Mouse (Mus musculus): ENCODE measurements around the gene Nol3. TPM values are rescaled to one million over a fixed set of nuclear protein-coding genes. Genes with fewer than 3 reads are reported as not detected.

The Nol3 gene
- polyA plus RNA-seq, 1 experiment = 10.4 TPM

- 6% methylated on average over 55 of the region's 55 CpGs for WGBS
- TF ChIP-seq POLR2A (IDR thresholded peaks at IDR 0.05; ENCODE audit: borderline replicate concordance, insufficient read depth, low read length) = no peak
- no peak for TF ChIP-seq CTCF (IDR thresholded peaks at IDR 0.05; ENCODE audit: borderline replicate concordance, insufficient read depth, low read depth, low read length)
- H3K27ac ChIP-seq (ENCODE audit: insufficient read depth, low read length) = no peak overlapping the region
- no peaks in the 10 kb centered on the region for H3K4me1 ChIP-seq (ENCODE audit: control insufficient read depth, insufficient read depth, low read length)
- H3K4me3 ChIP-seq (replicated peaks; ENCODE audit: insufficient read depth, low read depth, low read length) = peak overlapping the region; percentile 49
- H3K27me3 ChIP-seq (ENCODE audit: control insufficient read depth, insufficient read depth, low read length) = no peaks in the 10 kb centered on the region
- DNase-seq = peak in 1 of 2 experiments; percentile 36
Measured at GRCm38 (mm10) chr8:105258911-105259720, 16.8 kb upstream of the Nol3 start.

GRCm38 (mm10) chr8:105259721-105260320, 16.1 kb upstream of the Nol3 start:
- DNase-seq = peak; percentile 64 to 76
- Histone ChIP-seq H3K4me3 (replicated peaks; ENCODE audit: insufficient read depth, low read depth, low read length) (peak overlapping the region; percentile 49), H3K27me3 (ENCODE audit: control insufficient read depth, insufficient read depth, low read length) (no peaks in the 10 kb centered on the region)

DNA sequence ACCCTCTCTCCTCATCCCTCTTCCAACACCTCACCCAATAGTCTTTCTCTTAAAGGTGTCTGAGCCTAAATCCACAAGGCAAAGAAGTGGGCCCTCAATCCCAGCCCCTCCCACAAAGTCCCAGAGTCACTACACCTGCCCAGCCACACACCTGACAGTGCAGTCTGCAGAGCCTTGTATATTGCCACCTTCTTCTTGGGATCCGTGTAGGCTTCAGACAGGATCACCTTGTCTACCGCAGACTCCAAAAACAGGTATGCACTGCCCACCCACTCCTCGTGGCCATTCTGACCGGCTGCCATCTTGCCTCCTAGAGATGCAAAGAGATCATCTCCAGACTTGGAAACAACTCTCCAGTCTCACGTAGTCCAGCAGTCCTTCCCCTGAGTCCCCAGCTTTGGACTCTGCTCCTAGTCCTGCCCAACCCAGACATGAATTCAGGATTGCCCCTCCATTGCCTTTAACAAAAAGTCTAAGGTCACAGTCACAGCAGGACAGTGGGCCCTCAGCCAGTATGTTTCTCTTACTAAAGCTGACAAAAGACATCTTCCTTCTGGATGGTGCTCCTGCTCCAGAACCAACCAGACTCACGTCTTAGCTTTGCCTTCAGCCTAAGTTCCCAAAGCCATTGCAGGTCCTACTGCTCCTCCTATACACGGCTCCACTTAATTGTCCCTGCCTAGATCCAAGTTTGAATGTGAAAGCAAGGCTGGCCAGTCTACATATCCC, 15.4 kb upstream of the Nol3 start:
- no peak overlapping the region for H3K4me3 ChIP-seq (replicated peaks; ENCODE audit: insufficient read depth, low read depth, low read length)
- WGBS = 83% methylated on average over 7 of the region's 7 CpGs
- DNase-seq = no peak
- TF ChIP-seq CTCF (IDR thresholded peaks at IDR 0.05; ENCODE audit: borderline replicate concordance, insufficient read depth, low read depth, low read length) = no peak
- no peak for TF ChIP-seq POLR2A (IDR thresholded peaks at IDR 0.05; ENCODE audit: borderline replicate concordance, insufficient read depth, low read length)
- no peaks in the 10 kb centered on the region for H3K4me1 ChIP-seq (ENCODE audit: control insufficient read depth, insufficient read depth, low read length)
- H3K27me3 ChIP-seq (ENCODE audit: control insufficient read depth, insufficient read depth, low read length) = no peaks in the 10 kb centered on the region
- H3K27ac ChIP-seq (ENCODE audit: insufficient read depth, low read length) = no peak overlapping the region

More at GRCm38 (mm10) chr8:105259721-105260320, 16.1 kb upstream of the Nol3 start:
- H3K27ac ChIP-seq (ENCODE audit: insufficient read depth, low read length) = no peak overlapping the region
- TF ChIP-seq POLR2A (IDR thresholded peaks at IDR 0.05; ENCODE audit: borderline replicate concordance, insufficient read depth, low read length) (no peak), CTCF (IDR thresholded peaks at IDR 0.05; ENCODE audit: borderline replicate concordance, insufficient read depth, low read depth, low read length) (peak; percentile 80)
- 6% methylated on average over 30 of the region's 30 CpGs for WGBS
- H3K4me1 ChIP-seq (ENCODE audit: control insufficient read depth, insufficient read depth, low read length) = no peaks in the 10 kb centered on the region

GRCm38 (mm10) chr8:105261326-105261980, 14.5 kb upstream of the Nol3 start:
- no peak for TF ChIP-seq CTCF (IDR thresholded peaks at IDR 0.05; ENCODE audit: borderline replicate concordance, insufficient read depth, low read depth, low read length)
- no peak for TF ChIP-seq POLR2A (IDR thresholded peaks at IDR 0.05; ENCODE audit: borderline replicate concordance, insufficient read depth, low read length)
- no peaks in the 10 kb centered on the region for H3K27me3 ChIP-seq (ENCODE audit: control insufficient read depth, insufficient read depth, low read length)
- DNase-seq = no peak
- 92% methylated on average over 12 of the region's 12 CpGs for WGBS
- no peak overlapping the region for H3K4me3 ChIP-seq (replicated peaks; ENCODE audit: insufficient read depth, low read depth, low read length)
- H3K27ac ChIP-seq (ENCODE audit: insufficient read depth, low read length) = no peak overlapping the region
- H3K4me1 ChIP-seq (ENCODE audit: control insufficient read depth, insufficient read depth, low read length) = no peaks in the 10 kb centered on the region

DNA sequence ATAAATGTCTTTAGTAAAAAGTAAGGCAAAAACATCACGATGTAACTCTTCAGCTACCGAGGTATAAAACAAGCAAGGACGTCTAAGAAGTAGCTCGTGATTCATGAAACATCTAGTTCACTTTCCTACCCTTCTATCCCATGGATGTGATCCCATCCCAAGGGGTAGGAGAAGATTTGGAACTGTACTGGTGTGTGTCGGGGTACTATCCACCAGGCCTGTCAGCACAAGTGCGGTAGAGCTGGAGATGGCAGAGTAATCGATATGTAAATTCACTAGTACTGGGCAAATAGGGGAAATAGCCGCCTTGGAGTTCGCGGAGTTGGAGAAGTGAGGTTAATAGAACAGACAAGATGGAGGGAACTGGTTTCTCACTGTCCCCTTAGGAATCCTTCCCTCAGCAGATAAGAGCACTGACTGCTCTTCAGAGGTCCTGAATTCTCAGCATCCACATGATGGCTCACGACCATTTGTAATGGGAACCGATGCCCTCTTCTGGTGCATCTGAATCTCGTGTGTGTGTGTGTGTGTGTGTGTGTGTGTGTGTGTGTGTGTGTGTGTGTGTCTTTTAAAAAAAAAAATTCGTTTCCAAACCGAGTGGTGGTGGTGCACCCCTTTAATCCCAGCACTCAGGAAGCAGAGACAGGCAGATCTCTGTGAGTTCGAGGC, 12.6 kb upstream of the Nol3 start:
- H3K27ac ChIP-seq (ENCODE audit: insufficient read depth, low read length) = no peak overlapping the region
- no peak overlapping the region for H3K4me3 ChIP-seq (replicated peaks; ENCODE audit: insufficient read depth, low read depth, low read length)
- TF ChIP-seq CTCF (IDR thresholded peaks at IDR 0.05; ENCODE audit: borderline replicate concordance, insufficient read depth, low read depth, low read length) (no peak), POLR2A (IDR thresholded peaks at IDR 0.05; ENCODE audit: borderline replicate concordance, insufficient read depth, low read length) (no peak)
- DNase-seq = no peak
- no peaks in the 10 kb centered on the region for H3K27me3 ChIP-seq (ENCODE audit: control insufficient read depth, insufficient read depth, low read length)
- 47% methylated on average over 16 of the region's 16 CpGs for WGBS
- 0 out of 2 replicates have a peak, but pooled peaks cover 3% of the 10 kb centered on the region for H3K4me1 ChIP-seq (ENCODE audit: control insufficient read depth, insufficient read depth, low read length)

- no peaks in the 10 kb centered on the region for H3K27me3 ChIP-seq (ENCODE audit: control insufficient read depth, insufficient read depth, low read length)
- WGBS = 2% methylated on average over 54 of the region's 54 CpGs
- no peak within 1 kb of the TSS for H3K27ac ChIP-seq (ENCODE audit: insufficient read depth, low read length)
- peak; percentile 65 to 70 for DNase-seq
- H3K4me1 ChIP-seq (ENCODE audit: control insufficient read depth, insufficient read depth, low read length) = 0 out of 2 replicates have a peak, but pooled peaks cover 3% of the 10 kb centered on the region
- no peak for TF ChIP-seq POLR2A (IDR thresholded peaks at IDR 0.05; ENCODE audit: borderline replicate concordance, insufficient read depth, low read length)
- no peak for TF ChIP-seq CTCF (IDR thresholded peaks at IDR 0.05; ENCODE audit: borderline replicate concordance, insufficient read depth, low read depth, low read length)
- H3K4me3 ChIP-seq (replicated peaks; ENCODE audit: insufficient read depth, low read depth, low read length) = peak within 1 kb of the TSS; percentile 72
Measured at GRCm38 (mm10) chr8:105264024-105264982, 11.6 kb upstream of the Nol3 start, which contains the start of the genes Tradd and Fbxl8. Tradd (minus strand) TSS chr8:105264609. Fbxl8 (plus strand) TSS chr8:105264648.

Data from cerebellum, adult 2 months (tissue).